Mouse (Mus musculus) frontal cortex, adult (tissue): ENCODE results near the gene Ppm1n.
A peak's percentile ranks its signal among the peaks of the same experiment; 100 is the strongest.

ENCODE experiments used
- ATAC-seq: cut with Nextera tagmentation; 2 replicates; pipeline ENCODE4 v1.9.2; 2017; ENCODE audit warnings: mild to moderate bottlenecking, moderate library complexity, mixed read lengths; ENCODE audit not compliant: low TSS enrichment

Ppm1n gene

DNA sequence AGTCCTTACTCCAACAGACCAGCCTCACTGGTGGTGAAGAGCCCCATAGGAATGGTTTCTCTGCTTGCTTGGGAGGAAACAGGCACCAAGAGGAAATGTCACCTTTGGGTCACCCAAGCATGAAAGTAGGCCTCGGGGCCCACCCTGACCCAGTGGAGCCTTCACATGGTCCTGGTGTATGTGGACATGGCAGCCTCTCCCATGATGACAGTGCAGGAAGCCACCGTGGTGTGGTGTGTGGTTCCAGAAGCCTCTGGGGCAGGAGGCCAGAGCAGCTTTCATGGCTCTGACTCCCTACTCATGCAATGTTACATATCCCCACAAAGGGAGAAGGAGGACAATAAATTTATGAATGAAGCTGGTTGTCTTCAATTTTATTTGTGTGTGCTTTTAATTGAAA lies 32.4 kb downstream of the Ppm1n start:
- no peak for ATAC-seq

DNA sequence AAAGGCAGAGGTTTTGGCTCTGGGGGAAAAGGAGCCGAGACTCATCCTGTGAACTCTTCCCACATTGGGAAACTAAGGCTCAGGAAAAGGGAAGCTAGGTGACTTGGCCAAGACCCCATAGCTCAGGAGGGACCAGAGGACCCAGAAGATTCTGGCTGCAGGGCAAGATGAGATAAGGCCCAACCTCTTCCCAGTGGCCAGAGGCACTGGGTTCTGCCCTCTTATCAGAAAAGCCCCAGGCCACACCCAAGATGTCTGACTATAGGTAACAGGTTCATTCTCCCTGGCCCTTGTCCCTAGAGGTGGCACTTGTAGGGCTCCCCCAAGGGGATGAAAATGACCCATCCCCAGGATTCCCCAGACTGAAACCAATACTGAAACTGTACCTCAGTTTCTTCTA lies 33.0 kb downstream of the Ppm1n start:
- ATAC-seq = no peak

DNA sequence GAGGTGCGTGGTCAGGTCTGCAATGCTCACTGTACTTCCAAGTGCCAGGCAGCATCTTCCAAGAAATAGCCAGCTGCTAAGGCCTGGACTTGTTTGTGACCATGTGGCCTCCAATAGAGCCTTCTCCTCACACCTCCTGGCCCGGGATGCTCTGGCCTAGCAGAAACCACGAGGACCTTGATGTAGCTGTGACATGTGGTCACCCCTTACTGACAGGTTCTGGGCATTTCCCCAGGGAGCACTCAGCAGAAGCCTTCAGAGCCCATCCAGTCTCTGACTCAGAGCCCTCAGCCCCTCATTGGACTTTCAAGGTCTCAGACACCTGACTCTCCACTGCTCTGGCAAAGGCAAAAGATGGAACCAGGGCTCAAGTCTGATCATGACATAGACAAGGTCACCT lies 34.8 kb downstream of the Ppm1n start:
- no peak for ATAC-seq

DNA sequence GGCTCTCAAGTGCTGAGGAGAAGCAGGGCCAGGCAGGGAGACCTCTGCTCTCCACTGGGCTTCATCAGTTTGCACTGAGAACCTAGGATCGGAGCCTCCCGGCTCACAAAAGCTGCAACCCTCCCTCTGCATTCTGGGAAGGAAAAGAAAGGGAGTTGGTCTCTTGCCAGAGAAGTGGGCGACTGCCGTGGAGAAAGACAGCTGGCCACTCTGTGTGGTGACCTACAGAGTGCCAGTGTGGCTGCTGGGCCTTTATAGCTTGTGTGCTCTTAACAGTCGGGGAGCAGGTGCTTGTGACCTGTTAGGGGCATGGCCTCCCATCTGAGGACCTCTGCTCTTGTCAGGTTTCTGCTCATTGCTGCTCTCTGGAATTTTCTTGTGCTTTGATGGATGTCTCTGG lies 36.0 kb downstream of the Ppm1n start:
- ATAC-seq = 0 out of 2 replicates have a peak, but pooled peaks have one; percentile 24

DNA sequence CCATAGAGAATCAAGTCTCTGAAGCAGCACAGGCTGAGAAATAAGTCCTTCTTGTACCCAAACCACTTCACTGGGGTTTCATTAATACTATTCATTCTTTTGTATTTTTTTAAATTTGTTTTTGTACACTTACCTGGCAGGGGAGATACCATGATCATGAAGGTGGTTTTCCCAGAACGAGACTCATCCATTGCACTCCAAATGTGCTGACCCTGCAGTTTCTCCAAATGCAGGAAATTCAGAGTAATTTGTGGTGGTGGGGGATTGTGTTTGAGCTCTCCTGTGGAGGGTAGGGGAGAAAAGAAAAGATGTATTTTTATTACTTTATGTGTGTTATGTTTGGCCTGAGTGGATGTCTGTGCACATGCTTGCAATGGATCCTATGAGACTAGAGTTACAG lies 37.9 kb downstream of the Ppm1n start:
- ATAC-seq = no peak

DNA sequence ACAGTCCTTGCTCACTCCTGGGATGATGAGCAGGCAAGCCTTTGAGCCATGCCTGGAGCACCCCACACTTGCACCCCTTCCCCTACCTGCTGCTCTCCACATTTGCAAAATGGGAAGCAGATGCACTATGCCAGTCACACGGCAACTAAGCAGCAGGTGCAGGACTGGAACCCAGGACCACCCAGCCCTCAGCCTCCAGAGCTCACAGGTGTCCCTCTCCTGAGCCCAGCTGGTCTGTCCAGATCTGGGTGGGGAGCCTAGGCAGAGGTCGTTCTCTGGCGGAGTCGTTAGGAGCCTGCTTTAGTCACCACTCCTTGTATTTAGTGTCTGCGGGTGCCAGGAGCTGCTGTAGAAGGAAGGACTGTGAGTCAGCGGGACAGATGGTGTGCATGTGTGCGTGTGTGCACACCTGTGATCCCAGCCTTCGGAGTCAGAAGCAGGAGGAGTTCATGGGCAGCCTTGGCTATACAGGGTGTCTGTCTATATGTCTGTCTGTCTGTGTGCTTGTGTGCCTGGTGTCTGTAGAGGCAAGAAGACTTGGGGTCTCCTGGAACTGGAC lies 38.9 kb downstream of the Ppm1n start:
- ATAC-seq = peak; percentile 39; the same call in 1 of the 2 replicates

DNA sequence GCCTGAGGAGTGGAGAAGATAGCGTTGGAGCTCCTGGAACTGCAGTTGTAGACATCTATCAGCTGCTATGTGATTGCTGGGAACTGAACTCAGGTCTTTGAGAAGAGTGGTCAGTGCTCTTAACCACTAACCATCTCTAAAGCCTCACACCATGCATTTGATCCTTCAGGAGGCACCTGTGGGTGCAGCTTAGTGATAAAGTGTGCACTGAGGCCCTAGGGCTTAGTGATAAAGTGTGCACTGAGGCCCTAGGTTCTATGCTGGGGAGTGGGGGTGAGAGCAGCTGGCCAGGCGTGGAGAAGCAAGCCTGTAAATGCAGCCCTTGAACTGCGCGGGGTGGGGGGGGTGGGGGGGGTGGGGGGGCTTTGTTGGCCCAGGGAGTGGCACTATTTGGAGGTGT lies 39.9 kb downstream of the Ppm1n start:
- no peak for ATAC-seq

DNA sequence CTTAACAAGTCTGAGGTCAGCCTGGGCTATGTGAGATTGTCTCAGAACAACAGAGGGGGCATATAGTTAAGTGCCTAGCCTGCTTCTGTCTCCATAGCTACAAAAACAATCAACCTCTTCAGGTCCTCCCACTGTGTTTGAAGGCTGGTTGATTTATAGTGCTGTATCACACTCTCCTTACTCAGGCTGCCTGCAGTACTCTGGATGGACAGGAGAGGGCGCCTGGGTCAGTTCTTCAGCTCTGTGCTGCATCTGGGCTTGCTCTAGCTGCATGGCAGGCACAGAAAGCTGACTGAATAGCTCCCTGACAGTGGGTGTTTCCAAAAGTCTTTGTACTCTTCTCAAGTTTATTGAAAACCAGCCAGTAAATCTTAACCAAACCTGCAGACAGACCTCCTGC lies 40.4 kb downstream of the Ppm1n start:
- ATAC-seq = peak; percentile 78

DNA sequence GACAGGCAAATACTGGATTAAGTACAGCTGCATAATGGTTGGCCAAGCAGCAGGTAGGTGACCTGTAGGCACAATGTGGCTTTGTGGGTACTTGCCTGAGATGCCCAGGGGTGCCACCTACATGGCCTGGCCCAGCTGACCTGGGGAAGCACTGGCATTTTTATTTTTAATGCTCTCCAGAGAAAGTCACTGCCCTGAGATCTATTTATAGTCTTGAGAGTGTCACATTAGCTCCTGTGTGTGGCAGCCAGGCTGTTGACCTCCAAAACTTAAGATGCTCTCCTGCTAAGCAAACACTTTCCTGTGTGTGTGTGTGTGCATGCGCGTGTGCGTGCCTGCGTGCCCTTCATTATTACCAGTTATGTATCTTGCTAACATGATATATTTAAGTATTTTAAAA lies 41.5 kb downstream of the Ppm1n start:
- no peak for ATAC-seq

DNA sequence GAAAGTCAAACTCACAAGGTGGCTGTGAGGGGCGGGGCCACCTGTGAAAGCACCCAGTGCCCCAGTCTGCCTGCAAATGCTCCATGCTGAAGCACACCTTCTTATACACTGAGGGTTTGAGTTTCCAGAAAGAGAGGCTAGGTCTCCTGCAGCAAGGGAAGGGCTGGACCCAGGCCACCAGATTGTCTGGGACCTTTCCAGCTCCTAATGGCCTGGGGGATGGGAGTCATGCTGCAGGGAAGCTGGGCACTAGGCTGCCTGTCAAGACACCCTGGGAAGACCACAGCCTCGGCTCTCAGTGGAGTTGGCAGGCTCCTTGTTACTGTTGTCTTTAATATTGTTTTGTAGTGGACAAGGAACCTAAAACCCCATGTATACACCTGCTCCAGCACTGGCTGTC lies 43.5 kb downstream of the Ppm1n start:
- no peak for ATAC-seq

DNA sequence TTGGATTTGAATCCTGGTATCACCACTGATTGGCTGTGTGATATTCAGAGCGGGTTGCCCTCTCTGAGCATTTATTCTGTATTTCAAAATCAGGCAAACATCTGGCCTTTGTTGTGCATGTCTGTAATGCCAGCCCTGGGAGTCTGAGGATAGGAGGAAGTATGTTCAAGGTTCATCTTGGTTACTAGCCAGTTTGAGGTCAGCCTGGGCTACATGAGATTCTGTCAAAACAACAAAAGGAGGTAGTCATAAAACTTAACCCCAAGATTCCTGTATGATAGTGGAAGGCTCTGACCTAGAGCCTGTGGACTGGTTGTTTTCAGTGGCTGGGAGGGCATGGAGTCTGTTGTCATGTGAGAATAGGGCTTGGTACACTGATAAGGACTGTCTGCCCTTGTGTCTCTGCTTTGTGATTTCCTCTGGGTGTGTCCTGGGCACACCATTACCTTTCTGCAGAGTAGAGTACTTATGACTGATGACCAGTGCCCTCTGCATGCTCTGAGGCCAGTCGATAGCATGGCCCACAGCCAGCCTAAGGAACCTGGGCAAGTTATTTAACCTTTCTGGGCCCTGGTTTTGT lies 44.7 kb downstream of the Ppm1n start:
- ATAC-seq = no peak

DNA sequence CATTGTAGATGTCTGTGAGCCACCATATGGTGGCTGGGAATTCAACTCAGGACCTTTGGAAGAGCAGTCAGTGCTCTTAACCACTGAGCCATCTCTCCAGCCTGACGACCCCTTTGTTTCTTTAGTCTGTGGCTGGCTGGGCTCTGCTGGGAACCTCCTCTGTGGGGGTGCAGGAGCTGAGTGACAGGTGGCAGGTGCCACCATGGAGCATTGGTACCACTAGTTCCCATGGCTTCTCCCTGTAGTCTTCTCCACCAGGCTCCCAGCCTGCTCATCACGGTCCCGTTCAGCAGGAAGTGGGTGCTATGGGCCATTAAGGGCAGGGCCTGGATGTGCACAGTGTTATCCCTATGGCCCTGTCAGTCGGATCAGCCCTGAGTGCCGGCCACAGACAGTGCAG lies 45.2 kb downstream of the Ppm1n start:
- ATAC-seq = no peak

DNA sequence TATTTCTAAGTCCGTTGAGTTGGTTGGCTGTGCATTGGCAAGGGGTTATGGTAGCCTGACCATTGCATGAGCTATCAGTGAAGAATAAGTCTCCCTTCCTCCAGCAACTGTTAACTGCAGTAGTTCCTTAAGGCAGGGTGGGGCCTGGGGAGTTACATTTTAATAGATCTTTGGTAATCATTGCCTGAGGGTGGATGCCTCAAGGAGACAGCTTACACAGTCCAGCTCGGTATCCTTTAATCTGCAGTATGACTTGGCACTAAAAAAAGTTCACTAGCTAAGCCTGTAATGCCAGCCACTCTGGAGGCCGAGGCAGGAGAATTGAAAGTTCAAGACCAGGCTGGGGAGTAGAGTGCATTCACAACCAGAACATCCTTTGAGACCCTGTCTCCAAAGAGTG lies 48.0 kb downstream of the Ppm1n start:
- no peak for ATAC-seq

DNA sequence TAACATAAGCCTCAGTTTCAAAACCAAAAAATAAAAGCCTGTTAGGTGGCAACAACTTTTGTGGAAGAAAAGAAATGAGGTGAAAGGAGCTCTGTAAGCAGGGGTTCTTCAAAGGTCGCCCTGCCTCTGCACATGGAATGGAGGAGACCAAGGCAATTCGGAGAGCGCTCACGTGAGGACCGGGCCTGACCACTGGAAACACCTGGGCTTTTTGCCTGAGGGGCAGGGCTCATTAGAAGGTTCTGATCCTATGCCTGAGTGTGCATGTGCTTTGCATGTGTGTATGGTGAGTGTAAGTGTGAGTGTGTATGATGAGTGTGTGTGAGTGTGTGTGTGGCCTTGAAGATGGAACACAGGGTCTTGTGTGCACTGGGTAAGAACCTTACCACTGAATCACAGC lies 49.0 kb downstream of the Ppm1n start:
- ATAC-seq = no peak

DNA sequence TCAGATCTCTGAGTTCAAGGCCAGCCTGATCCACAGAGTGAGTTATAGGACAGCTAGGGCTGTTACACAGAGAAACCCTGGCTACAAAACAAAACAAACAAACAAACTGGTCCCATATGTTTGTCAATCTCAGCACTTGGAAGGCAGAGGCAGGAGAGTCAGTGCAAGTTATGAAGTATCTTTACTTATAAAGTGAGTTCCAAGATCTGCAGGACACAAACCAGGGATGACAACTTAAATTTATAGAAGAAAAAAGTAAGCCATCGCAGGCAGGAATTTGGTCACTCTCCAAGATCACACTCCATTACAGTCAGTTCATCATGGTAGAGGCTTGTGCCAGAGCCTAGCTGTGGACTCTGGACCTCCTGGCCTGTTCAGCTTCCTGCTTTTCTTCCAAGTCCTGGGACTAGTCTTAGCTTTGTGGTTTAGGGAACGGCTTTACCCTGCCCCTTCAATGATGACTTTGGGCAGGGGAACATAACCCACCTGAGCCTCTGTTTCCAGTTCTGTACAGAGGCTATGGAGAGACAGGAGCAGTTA lies 49.8 kb downstream of the Ppm1n start:
- ATAC-seq = no peak

DNA sequence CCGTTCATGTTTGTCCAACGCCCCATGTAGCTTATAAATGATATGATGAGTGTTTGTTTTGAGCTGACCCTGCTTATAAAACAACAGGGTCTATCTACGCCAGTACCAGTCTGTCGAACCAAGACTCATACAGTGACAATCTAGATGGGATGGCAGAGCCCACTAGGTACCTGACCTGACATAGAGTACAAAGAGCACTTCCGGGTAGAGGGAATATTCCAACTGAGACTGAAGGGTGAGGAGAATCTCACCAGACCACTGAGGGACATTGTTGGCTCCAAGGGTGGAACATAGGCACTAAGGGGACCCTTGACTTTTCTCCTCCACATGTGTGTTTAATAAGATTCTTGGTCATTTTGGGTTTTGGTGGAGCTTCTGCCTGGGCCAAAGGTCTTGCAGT lies 50.5 kb downstream of the Ppm1n start:
- ATAC-seq = no peak

DNA sequence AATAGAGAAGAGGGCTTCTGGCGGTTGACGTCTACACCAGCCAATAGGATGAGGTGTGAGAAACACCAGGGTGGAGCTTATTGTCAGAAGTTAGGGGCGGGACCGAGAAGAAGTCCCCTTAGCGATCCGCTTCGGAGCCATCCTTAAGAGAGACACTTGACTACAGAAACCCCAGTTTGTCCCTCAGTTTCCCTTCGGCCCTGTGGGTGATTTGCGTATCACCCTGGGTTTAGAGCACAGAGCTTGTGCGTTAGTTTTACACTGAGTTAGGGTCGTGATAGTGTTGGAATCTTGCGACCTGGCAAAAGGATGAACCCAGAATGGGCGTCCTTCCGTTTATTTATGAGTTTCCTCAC lies 51.1 kb downstream of the Ppm1n start:
- no peak; the same call in 1 of the 2 replicates for ATAC-seq

DNA sequence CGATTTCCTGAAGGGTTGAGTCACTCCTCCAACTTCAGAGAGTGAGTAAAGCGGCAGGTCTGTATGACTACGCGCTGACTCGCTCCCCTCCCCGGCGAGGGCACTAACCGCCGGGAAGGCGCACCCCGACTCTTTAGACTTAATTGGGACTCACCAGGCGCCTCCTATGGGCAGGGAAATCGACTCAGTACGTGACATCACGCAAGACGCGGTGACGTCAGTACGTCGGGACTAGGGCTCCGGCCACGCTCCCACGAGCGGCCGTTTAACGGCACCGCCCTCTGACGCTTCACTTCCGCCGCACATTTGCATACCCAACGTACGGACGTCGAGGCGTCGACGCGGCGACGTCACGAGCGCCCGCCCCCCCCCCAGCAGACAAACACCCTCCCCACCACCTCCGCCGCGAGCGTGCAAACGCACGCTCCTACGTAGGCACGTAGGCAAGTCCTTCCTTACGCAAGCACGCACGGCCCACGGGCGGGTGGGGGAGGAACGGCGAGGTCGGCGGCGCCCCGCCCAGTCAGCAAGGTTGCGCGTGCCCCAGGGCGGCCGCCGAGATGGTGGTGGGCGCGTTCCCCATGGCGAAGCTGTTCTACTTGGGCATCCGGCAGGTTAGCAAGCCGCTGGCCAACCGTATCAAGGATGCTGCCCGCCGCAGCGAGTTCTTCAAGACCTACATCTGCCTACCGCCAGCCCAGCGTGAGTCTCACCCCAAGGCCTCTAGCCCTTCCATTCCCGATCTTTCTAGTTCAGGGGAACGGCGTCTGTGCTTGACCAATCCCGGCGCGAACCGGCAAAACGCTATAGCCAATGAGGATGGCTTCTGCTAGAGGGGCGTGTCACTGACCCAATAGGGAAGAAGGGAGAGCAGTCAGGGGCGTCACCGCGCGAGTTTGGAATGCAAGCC lies 51.7 kb downstream of the Ppm1n start, which contains the start of gene Opa3:
Gene Opa3, plus strand, starts transcription at position 452 of the 910 bp plus-strand sequence.
- peak; percentile 84 for ATAC-seq

DNA sequence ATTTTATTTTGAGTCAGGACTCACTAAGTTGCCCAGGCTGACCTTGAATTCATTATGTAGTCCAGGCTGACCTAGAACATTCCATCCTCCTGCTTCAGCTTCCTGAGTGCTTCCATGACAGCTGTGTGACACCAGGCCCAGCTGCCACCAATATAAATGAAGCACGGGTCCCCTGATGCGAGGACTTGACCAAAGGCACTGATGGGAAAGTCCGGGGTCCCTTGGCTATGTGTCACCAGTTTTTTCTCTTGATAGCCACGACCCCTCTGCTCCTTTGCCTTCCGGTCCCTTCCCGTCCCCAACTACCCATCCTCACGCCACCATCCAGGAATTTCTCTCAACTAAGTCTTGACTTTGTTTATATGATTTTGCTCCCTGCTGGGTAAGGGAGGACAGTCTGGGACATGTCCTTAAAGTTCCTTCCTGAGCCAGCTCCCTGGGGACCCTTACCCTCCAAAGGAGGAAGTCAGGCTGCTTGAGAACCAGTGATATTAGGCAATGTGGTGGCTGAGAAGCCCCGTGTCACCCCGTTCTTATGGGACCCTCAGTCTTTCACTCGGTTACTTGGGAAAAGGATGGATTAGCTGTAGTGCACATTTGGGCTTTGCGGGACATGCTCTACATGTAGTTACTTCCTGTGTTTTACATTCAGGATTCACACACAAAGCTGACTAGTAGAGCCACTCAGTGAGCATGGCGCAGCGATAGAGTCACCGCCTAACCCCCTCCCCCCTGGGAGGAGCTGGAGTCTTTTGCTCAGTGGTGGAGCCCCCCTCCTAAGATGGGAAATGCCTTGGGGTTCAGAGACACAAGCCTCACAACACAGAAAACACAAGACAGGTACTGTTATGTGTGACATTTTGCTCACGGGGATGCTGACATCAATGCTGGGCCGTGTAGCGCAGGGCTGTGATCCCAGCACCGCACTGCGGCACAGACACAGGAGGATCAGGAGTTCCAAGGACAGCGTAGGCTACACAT lies 52.8 kb downstream of the Ppm1n start:
- peak; percentile 18 for ATAC-seq
